Mouse (Mus musculus) forebrain, embryonic 16.5 days (tissue): ENCODE data around the gene Lce1a2. TPM values are rescaled to one million over a fixed set of nuclear protein-coding genes. Genes with fewer than 3 reads are reported as not detected.
A peak's percentile ranks its signal among the peaks of the same experiment; 100 is the strongest.

ENCODE experiments used
- ATAC-seq: fragments of 200-750 bp; cut with Nextera tagmentation; 2 replicates; pipeline ENCODE4 v1.8.0; 2017; ENCODE audit warnings: mild to moderate bottlenecking, moderate library complexity
- H3K27ac ChIP-seq: fragments of 300-500 bp; sonication (generic); 2 replicates; pipeline ENCODE4 v1.5.1; 2014; ENCODE audit warnings: low read length, control low read depth
- H3K27me3 ChIP-seq: fragments of 300-500 bp; sonication (generic); replicated peaks from 2 replicates; pipeline ENCODE4 v1.6.1; 2014; ENCODE audit warnings: low read length; ENCODE audit not compliant: control insufficient read depth, insufficient read depth
- H3K36me3 ChIP-seq: fragments of 300-500 bp; sonication (generic); 2 replicates; pipeline ENCODE4 v1.6.1; 2014; ENCODE audit not compliant: control insufficient read depth, insufficient read depth
- H3K4me1 ChIP-seq: fragments of 300-500 bp; sonication (generic); replicated peaks from 2 replicates; pipeline ENCODE4 v1.6.1; 2014; ENCODE audit warnings: low read length; ENCODE audit not compliant: control insufficient read depth, insufficient read depth
- H3K4me2 ChIP-seq: fragments of 300-500 bp; sonication (generic); 2 replicates; pipeline ENCODE4 v1.6.1; 2014; ENCODE audit warnings: mild to moderate bottlenecking, low read length, control low read depth
- H3K4me3 ChIP-seq: fragments of 300-500 bp; sonication (generic); replicated peaks from 2 replicates; pipeline ENCODE4 v1.5.1; 2014; ENCODE audit warnings: mild to moderate bottlenecking, low read length, control low read depth
- H3K9ac ChIP-seq: fragments of 300-500 bp; sonication (generic); replicated peaks from 2 replicates; pipeline ENCODE4 v1.6.1; 2014; ENCODE audit warnings: low read depth, low read length, control low read depth
- H3K9me3 ChIP-seq: fragments of 300-500 bp; sonication (generic); 2 replicates; pipeline ENCODE4 v1.6.1; 2016; ENCODE audit warnings: low read length; ENCODE audit not compliant: control insufficient read depth
- WGBS: fragments of 180-500 bp; shearing (Covaris S2); extraction: QIAGEN DNeasy Blood & Tissue Kit; methylation state at CpG from one replicate; pipeline ENCODE4 v1.1.7; 2014; 5-methylcytosine and 5-hydroxymethylcytosine counted together
- polyA plus RNA-seq: library from polyadenylated mRNA; unstranded; fragments of >200 nt; fragmentation: Nextera tagmentation; extraction: Ambion mirVana; gene quantifications from 2 replicates; pipeline ENCODE4 v1.2.1, GENCODE M21; 2015

The Lce1a2 gene
- polyA plus RNA-seq, 1 experiment from 2014 or later: not detected

DNA sequence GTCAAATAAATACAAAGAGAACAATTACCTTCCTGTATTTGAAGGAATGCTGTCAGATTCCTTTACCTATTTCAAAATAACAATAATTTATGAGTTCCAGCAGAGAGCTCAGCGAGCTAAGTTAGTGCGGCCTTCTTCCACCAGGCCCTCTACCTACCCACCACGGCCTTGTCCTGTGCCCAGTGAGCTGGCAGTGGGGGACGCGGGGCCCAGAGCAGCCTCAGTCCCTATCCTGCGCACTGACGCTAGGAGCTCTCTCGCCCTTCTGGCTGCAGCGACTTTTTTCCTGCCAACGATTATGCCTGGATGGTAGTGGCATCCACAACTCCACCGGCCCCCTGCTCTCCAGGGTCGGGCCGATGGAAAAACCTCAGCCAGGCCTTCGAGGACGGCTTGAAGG is 30.3 kb downstream of the Lce1a2 start:
- Histone ChIP-seq H3K27me3 (no peaks in the 10 kb centered on the region), H3K9me3 (no peaks in the 10 kb centered on the region), H3K4me1 (0 out of 2 replicates have a peak, but pooled peaks cover 4% of the 10 kb centered on the region), H3K27ac (no peak overlapping the region), H3K36me3 (no peaks in the 10 kb centered on the region), H3K4me2 (no peak overlapping the region), H3K4me3 (no peak overlapping the region), H3K9ac (no peak overlapping the region)
- no peak for ATAC-seq
- WGBS: 93% methylated on average over 15 of the region's 15 CpGs

GRCm38 (mm10) chr3:92638653-92638991 is 31.5 kb downstream of the Lce1a2 start:
- ATAC-seq: no peak
- Histone ChIP-seq H3K27me3 (no peaks in the 10 kb centered on the region), H3K36me3 (no peaks in the 10 kb centered on the region), H3K9ac (no peak overlapping the region), H3K4me2 (no peak overlapping the region), H3K9me3 (no peaks in the 10 kb centered on the region), H3K4me1 (0 out of 2 replicates have a peak, but pooled peaks cover 4% of the 10 kb centered on the region), H3K27ac (no peak overlapping the region), H3K4me3 (no peak overlapping the region)
- 37% methylated on average over 3 of the region's 3 CpGs for WGBS

- Histone ChIP-seq H3K36me3 (no peaks in the 10 kb centered on the region), H3K9ac (no peak overlapping the region), H3K4me2 (no peak overlapping the region), H3K27ac (no peak overlapping the region), H3K4me3 (no peak overlapping the region), H3K27me3 (no peaks in the 10 kb centered on the region), H3K9me3 (no peaks in the 10 kb centered on the region), H3K4me1 (0 out of 2 replicates have a peak, but pooled peaks cover 4% of the 10 kb centered on the region)
- ATAC-seq: peak; percentile 49; the same call in 1 of the 2 replicates
- WGBS: 5% methylated on average over 1 of the region's 1 CpGs
Observed at GRCm38 (mm10) chr3:92637745-92638652, 32.1 kb downstream of the Lce1a2 start.

DNA sequence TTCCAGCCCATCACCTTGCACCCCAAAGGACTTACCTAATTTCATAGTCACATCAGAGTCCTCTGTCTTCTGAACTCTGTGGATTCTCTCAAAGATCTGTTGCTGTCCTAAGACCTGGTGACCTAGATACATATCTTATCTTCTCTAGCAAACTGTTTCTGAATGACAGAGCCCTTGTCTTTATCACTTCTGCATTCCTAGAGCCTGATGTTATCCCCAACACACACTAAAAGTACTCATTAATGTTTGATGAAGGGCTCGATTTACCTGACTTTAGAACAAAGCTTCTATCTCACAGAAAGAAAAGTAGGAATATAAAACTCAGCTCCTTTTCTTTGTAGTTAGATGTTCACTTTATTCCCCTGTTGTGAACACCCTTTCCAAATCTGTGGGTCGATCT is 48.6 kb downstream of the Lce1a2 start, which contains the start of gene Lce6a:
TSS of gene Lce6a (minus strand) at position 101 of the 400 bp plus-strand sequence.
- no peak within 1 kb of the TSS for H3K4me3 ChIP-seq
- no peaks in the 10 kb centered on the region for H3K9me3 ChIP-seq
- H3K27ac ChIP-seq: no peak within 1 kb of the TSS
- no peak within 1 kb of the TSS for H3K9ac ChIP-seq
- H3K36me3 ChIP-seq: no peaks in the 10 kb centered on the region
- H3K27me3 ChIP-seq: no peaks in the 10 kb centered on the region
- no peak for ATAC-seq
- no peak within 1 kb of the TSS for H3K4me2 ChIP-seq
- H3K4me1 ChIP-seq: no peaks in the 10 kb centered on the region
- 79% methylated on average over 2 of the region's 2 CpGs for WGBS

Other genes with a start within 250 kb of the Lce1a2 start
- 5.5 and 9.6 TPM in 2 replicates for gene Gm9774, start 240.9 kb downstream of the Lce1a2 start, polyA plus RNA-seq
- gene Sprr2k, start 237.7 kb downstream of the Lce1a2 start, polyA plus RNA-seq: not detected in 2 replicates
- gene Sprr1b, start 231.5 kb downstream of the Lce1a2 start, polyA plus RNA-seq: not detected in 2 replicates
- not detected in 2 replicates for gene Sprr3, start 211.6 kb downstream of the Lce1a2 start, polyA plus RNA-seq
- 0.32 TPM in 1 of 2 replicates, not detected in the other for gene Sprr1a, start 184.4 kb downstream of the Lce1a2 start, polyA plus RNA-seq
- gene Sprr4, start 169.8 kb downstream of the Lce1a2 start, polyA plus RNA-seq: not detected in 2 replicates
- gene 2310046K23Rik, start 135.8 kb downstream of the Lce1a2 start, polyA plus RNA-seq: not detected in 2 replicates
- gene Ivl, start 96.6 kb downstream of the Lce1a2 start, polyA plus RNA-seq: not detected in 2 replicates
- gene Smcp, start 81.3 kb downstream of the Lce1a2 start, polyA plus RNA-seq: not detected in 2 replicates
- gene 2210017I01Rik, start 62.8 kb downstream of the Lce1a2 start, polyA plus RNA-seq: not detected in 2 replicates
- gene Lce6a, start 48.7 kb downstream of the Lce1a2 start, polyA plus RNA-seq: not detected in 2 replicates
- not detected in 2 replicates for gene Lce1a1, start 22.0 kb downstream of the Lce1a2 start, polyA plus RNA-seq
- not detected in 2 replicates for gene Lce1b, start 13.4 kb downstream of the Lce1a2 start, polyA plus RNA-seq
- gene Lce1c, start 8.9 kb upstream of the Lce1a2 start, polyA plus RNA-seq: not detected in 2 replicates
- gene Lce1d, start 16.9 kb upstream of the Lce1a2 start, polyA plus RNA-seq: not detected in 2 replicates
- gene Lce1e, start 38.8 kb upstream of the Lce1a2 start, polyA plus RNA-seq: not detected in 2 replicates
- gene Lce1f, start 50.0 kb upstream of the Lce1a2 start, polyA plus RNA-seq: not detected in 2 replicates
- not detected in 2 replicates for gene Gm38119, start 68.8 kb upstream of the Lce1a2 start, polyA plus RNA-seq
- gene Lce1g, start 82.0 kb upstream of the Lce1a2 start, polyA plus RNA-seq: not detected in 2 replicates
- not detected in 2 replicates for gene Lce1h, start 94.8 kb upstream of the Lce1a2 start, polyA plus RNA-seq
- not detected in 2 replicates for gene Lce1i, start 108.6 kb upstream of the Lce1a2 start, polyA plus RNA-seq
- not detected in 2 replicates for gene Lce1j, start 120.2 kb upstream of the Lce1a2 start, polyA plus RNA-seq
- not detected in 2 replicates for gene Lce1k, start 137.6 kb upstream of the Lce1a2 start, polyA plus RNA-seq
- gene Kprp, start 156.9 kb upstream of the Lce1a2 start, polyA plus RNA-seq: not detected in 2 replicates
- gene Lce1l, start 181.0 kb upstream of the Lce1a2 start, polyA plus RNA-seq: not detected in 2 replicates
- not detected in 2 replicates for gene 2310050C09Rik, start 199.9 kb upstream of the Lce1a2 start, polyA plus RNA-seq